Mouse (Mus musculus): ENCODE measurements at regions not wholly inside any gene's neighbourhood (a gene's known extent, or its start where the extent isn't known, plus 50 kb on each side); places are given as distances from the start of the nearest gene placed in this dataset.

DNA sequence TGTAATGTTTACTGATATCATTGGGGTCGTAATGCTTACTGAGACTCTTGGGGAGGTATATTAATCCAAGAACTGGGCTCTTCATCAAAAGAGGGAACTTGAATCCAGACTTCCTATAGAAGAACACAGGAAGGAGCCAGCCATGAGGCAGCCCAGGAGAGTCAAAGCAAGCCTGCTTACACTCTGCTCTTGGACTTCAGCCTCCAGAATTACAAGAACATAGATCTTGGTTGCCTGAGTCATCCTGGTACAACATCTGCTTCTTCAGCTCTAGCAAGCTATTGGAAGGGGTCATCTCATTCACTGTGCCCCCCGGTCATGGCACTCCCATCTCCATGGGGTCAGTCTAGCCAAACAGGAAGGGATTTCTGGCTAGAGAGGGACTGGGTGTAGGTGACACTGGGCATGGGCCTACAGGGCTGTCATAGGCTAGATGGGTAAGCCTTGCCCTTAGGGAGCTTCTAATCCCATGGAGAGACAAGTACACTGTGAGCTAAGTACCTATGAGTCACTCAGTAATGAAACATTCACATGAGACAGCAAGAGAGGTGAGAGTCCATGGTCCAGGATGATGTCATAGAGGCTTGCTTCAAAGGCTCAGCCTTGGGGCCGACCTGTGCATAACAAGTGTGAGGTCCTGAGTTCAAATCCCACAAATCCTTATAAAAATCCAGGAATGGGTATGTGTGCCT, 217.1 kb downstream of the 4933412E24Rik start:
- TF ChIP-seq CTCF (IDR thresholded peaks at IDR 0.05; ENCODE audit: low read depth): no peak
- ATAC-seq (replicated peaks; ENCODE audit: low FRiP score, low read depth) (no peak; the same call in 1 of the 2 replicates), DNase-seq (ENCODE audit: low spot score) (no peak)
- no peaks in the 10 kb centered on the region for H3K27me3 ChIP-seq (ENCODE audit: insufficient read depth, low read length)
- 91% methylated on average over 3 of the region's 3 CpGs for WGBS
- H3K27ac ChIP-seq: no peak overlapping the region
- H3K36me3 ChIP-seq (ENCODE audit: insufficient read depth, low read length): no peaks in the 10 kb centered on the region
- H3K4me3 ChIP-seq (replicated peaks; ENCODE audit: low read depth, low read length): no peak overlapping the region
- H3K9me3 ChIP-seq (replicated peaks; ENCODE audit: low read length): no peaks in the 10 kb centered on the region
- H3K9ac ChIP-seq (ENCODE audit: low read depth, low read length): no peak overlapping the region
- H3K4me2 ChIP-seq (ENCODE audit: low read length): no peak overlapping the region
- no peaks in the 10 kb centered on the region for H3K4me1 ChIP-seq (replicated peaks; ENCODE audit: insufficient read depth, low read length)

DNA sequence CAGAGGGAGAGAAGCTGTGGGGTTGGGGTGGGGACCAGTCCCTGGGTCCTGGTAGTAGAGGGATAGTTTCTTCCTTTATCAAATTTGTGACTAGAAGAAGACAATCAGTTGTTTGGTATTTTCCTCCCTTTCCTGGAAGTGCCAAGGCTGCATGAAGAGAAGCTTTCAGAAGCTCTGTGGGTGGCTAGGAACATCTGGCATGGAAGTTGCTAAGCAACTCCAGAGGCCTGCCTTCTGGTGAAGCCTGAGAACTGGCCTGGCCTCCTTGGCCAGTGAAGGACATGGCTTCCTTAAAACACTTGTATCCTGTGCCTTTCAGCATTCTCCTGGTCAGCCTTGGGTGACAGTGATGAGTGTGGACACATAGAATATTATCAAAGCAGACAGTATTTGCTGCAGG, 217.9 kb downstream of the 4933412E24Rik start:
- ATAC-seq (replicated peaks; ENCODE audit: low FRiP score, low read depth): no peak
- TF ChIP-seq CTCF (IDR thresholded peaks at IDR 0.05; ENCODE audit: low read depth): no peak
- Histone ChIP-seq H3K27me3 (ENCODE audit: insufficient read depth, low read length) (no peaks in the 10 kb centered on the region), H3K4me3 (replicated peaks; ENCODE audit: low read depth, low read length) (no peak overlapping the region), H3K36me3 (ENCODE audit: insufficient read depth, low read length) (no peaks in the 10 kb centered on the region), H3K4me1 (replicated peaks; ENCODE audit: insufficient read depth, low read length) (no peaks in the 10 kb centered on the region), H3K9ac (ENCODE audit: low read depth, low read length) (no peak overlapping the region), H3K27ac (no peak overlapping the region), H3K9me3 (replicated peaks; ENCODE audit: low read length) (no peaks in the 10 kb centered on the region), H3K4me2 (ENCODE audit: low read length) (no peak overlapping the region)
- no peak for DNase-seq (ENCODE audit: low spot score)

GRCm38 (mm10) chr15:59795717-59796116, 220.7 kb downstream of the 4933412E24Rik start:
- no peak for TF ChIP-seq CTCF (IDR thresholded peaks at IDR 0.05; ENCODE audit: low read depth)
- no peak for ATAC-seq (replicated peaks; ENCODE audit: low FRiP score, low read depth)
- H3K4me3 ChIP-seq (replicated peaks; ENCODE audit: low read depth, low read length): no peak overlapping the region
- H3K4me1 ChIP-seq (replicated peaks; ENCODE audit: insufficient read depth, low read length): no peaks in the 10 kb centered on the region
- H3K9me3 ChIP-seq (replicated peaks; ENCODE audit: low read length): no peaks in the 10 kb centered on the region
- H3K27me3 ChIP-seq (ENCODE audit: insufficient read depth, low read length): no peaks in the 10 kb centered on the region
- H3K4me2 ChIP-seq (ENCODE audit: low read length): no peak overlapping the region
- no peak overlapping the region for H3K27ac ChIP-seq
- 79% methylated on average over 5 of the region's 5 CpGs for WGBS
- DNase-seq (ENCODE audit: low spot score): no peak
- no peaks in the 10 kb centered on the region for H3K36me3 ChIP-seq (ENCODE audit: insufficient read depth, low read length)
- no peak overlapping the region for H3K9ac ChIP-seq (ENCODE audit: low read depth, low read length)

DNA sequence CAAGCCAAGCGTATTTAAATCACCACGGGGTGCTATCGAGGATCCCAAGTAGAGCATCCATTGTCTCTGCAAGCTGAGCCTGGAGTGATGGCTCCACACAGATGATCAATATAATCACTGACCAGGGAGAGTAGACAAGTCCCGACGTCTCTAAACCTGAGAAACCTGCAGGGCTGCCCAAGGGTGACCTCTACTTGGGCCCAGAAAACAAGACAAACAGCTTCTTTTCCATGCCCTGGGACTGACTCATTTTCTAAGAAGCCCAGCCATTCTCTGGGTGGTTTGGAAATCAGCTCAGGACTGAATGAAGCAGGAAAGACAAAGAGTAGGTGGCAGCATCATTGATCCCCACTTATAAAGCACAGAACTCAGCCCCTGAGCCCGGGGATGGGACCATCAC, 221.5 kb downstream of the 4933412E24Rik start:
- Histone ChIP-seq H3K36me3 (ENCODE audit: insufficient read depth, low read length) (no peaks in the 10 kb centered on the region), H3K27me3 (ENCODE audit: insufficient read depth, low read length) (no peaks in the 10 kb centered on the region), H3K4me2 (ENCODE audit: low read length) (no peak overlapping the region), H3K9ac (ENCODE audit: low read depth, low read length) (no peak overlapping the region), H3K27ac (no peak overlapping the region), H3K4me3 (replicated peaks; ENCODE audit: low read depth, low read length) (no peak overlapping the region), H3K4me1 (replicated peaks; ENCODE audit: insufficient read depth, low read length) (no peaks in the 10 kb centered on the region), H3K9me3 (replicated peaks; ENCODE audit: low read length) (no peaks in the 10 kb centered on the region)
- WGBS: 89% methylated on average over 6 of the region's 6 CpGs
- DNase-seq (ENCODE audit: low spot score) (no peak), ATAC-seq (replicated peaks; ENCODE audit: low FRiP score, low read depth) (no peak)
- TF ChIP-seq CTCF (IDR thresholded peaks at IDR 0.05; ENCODE audit: low read depth): no peak

GRCm38 (mm10) chr15:59786706-59787425, 229.5 kb downstream of the 4933412E24Rik start:
- no peak overlapping the region for H3K4me3 ChIP-seq (replicated peaks; ENCODE audit: low read depth, low read length)
- no peak overlapping the region for H3K9ac ChIP-seq (ENCODE audit: low read depth, low read length)
- H3K36me3 ChIP-seq (ENCODE audit: insufficient read depth, low read length): no peaks in the 10 kb centered on the region
- WGBS: 91% methylated on average over 4 of the region's 4 CpGs
- DNase-seq (ENCODE audit: low spot score) (no peak), ATAC-seq (replicated peaks; ENCODE audit: low FRiP score, low read depth) (no peak)
- peaks cover 11% of the 10 kb centered on the region; the same call in 1 of the 2 replicates for H3K4me1 ChIP-seq (replicated peaks; ENCODE audit: insufficient read depth, low read length)
- TF ChIP-seq CTCF (IDR thresholded peaks at IDR 0.05; ENCODE audit: low read depth): no peak
- H3K4me2 ChIP-seq (ENCODE audit: low read length): no peak overlapping the region
- no peaks in the 10 kb centered on the region for H3K9me3 ChIP-seq (replicated peaks; ENCODE audit: low read length)
- no peak overlapping the region for H3K27ac ChIP-seq
- no peaks in the 10 kb centered on the region for H3K27me3 ChIP-seq (ENCODE audit: insufficient read depth, low read length)

DNA sequence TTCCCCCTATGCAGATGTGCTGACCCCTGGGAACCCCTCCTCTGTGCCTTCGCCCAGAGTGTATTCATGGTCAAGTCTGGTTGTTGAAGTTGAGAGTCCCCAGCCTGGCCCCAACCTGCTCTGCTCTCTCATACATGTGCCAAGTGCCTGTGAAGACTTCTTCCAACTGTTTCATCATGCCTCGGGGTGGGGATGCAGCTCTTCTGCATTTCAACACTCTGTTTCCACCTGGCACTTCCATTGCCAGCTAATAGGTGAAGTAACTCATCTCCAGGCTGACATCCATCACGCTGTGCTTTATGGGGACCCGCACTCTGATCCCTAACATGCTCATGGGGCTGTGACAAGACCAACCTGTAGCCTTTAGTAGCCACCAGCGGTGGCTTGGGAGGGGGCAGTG, 230.4 kb downstream of the 4933412E24Rik start:
- 93% methylated on average over 5 of the region's 5 CpGs for WGBS
- Histone ChIP-seq H3K27ac (no peak overlapping the region), H3K4me1 (replicated peaks; ENCODE audit: insufficient read depth, low read length) (peaks cover 11% of the 10 kb centered on the region; the same call in 1 of the 2 replicates), H3K4me2 (ENCODE audit: low read length) (no peak overlapping the region), H3K9me3 (replicated peaks; ENCODE audit: low read length) (no peaks in the 10 kb centered on the region), H3K9ac (ENCODE audit: low read depth, low read length) (no peak overlapping the region), H3K36me3 (ENCODE audit: insufficient read depth, low read length) (no peaks in the 10 kb centered on the region), H3K4me3 (replicated peaks; ENCODE audit: low read depth, low read length) (no peak overlapping the region), H3K27me3 (ENCODE audit: insufficient read depth, low read length) (no peaks in the 10 kb centered on the region)
- ATAC-seq (replicated peaks; ENCODE audit: low FRiP score, low read depth): no peak
- no peak for DNase-seq (ENCODE audit: low spot score)
- TF ChIP-seq CTCF (IDR thresholded peaks at IDR 0.05; ENCODE audit: low read depth): no peak
